Mouse (Mus musculus) forebrain, embryonic 10.5 days (tissue): ENCODE measurements around the gene Ift81. TPM values are rescaled to one million over a fixed set of nuclear protein-coding genes. Genes with fewer than 3 reads are reported as not detected.

Experiments
- DNase-seq: peaks from one replicate; pipeline ENCODE4 v3.0.0-alpha.2; 2017; ENCODE audit warnings: low spot score; ENCODE audit errors: extremely low spot score
- H3K27ac ChIP-seq: fragments of 300-500 bp; sonication (generic); 2 replicates; pipeline ENCODE4 v1.5.1; 2016; ENCODE audit warnings: mild to moderate bottlenecking
- H3K27me3 ChIP-seq: fragments of 300-500 bp; sonication (generic); 2 replicates; pipeline ENCODE4 v1.6.1; 2016; ENCODE audit warnings: mild to moderate bottlenecking; ENCODE audit not compliant: poor library complexity, severe bottlenecking
- H3K36me3 ChIP-seq: fragments of 300-500 bp; sonication (generic); replicated peaks from 2 replicates; pipeline ENCODE4 v1.6.1; 2016; ENCODE audit warnings: mild to moderate bottlenecking, moderate library complexity
- H3K4me1 ChIP-seq: fragments of 300-500 bp; sonication (generic); 2 replicates; pipeline ENCODE4 v1.6.1; 2016
- H3K4me3 ChIP-seq: fragments of 300-500 bp; sonication (generic); 2 replicates; pipeline ENCODE4 v1.5.1; 2016; ENCODE audit warnings: mild to moderate bottlenecking, moderate library complexity
- H3K9me3 ChIP-seq: fragments of 300-500 bp; sonication (generic); 2 replicates; pipeline ENCODE4 v1.6.1; 2016; ENCODE audit warnings: mild to moderate bottlenecking, moderate library complexity
- WGBS: fragments of 180-500 bp; shearing (Covaris S2); methylation state at CpG from one replicate; pipeline ENCODE4 v1.1.7; 2016; 5-methylcytosine and 5-hydroxymethylcytosine counted together
- polyA plus RNA-seq: library from polyadenylated mRNA; unstranded; fragments of >200 nt; fragmentation: Nextera tagmentation; extraction: Ambion mirVana; gene quantifications from 2 replicates; pipeline ENCODE4 v1.2.1, GENCODE M21; 2016

Ift81 gene
- polyA plus RNA-seq, 1 experiment from 2014 or later = 45.8 TPM

- H3K4me3 ChIP-seq = no peak overlapping the region
- H3K27me3 ChIP-seq = no peaks in the 10 kb centered on the region
- H3K4me1 ChIP-seq = peaks cover 21% of the 10 kb centered on the region
- H3K9me3 ChIP-seq = no peaks in the 10 kb centered on the region
- peak overlapping the region; percentile 82 for H3K27ac ChIP-seq
- DNase-seq = no peak
- no peaks in the 10 kb centered on the region for H3K36me3 ChIP-seq
- WGBS = 90% methylated on average over 5 of the region's 5 CpGs
Observed at GRCm38 (mm10) chr5:122622526-122622925, 8.2 kb upstream of the Ift81 start.

GRCm38 (mm10) chr5:122621376-122621886, 7.1 kb upstream of the Ift81 start:
- no peak overlapping the region for H3K4me3 ChIP-seq
- DNase-seq = peak; percentile 54
- no peaks in the 10 kb centered on the region for H3K27me3 ChIP-seq
- WGBS = 24% methylated on average over 7 of the region's 7 CpGs
- H3K9me3 ChIP-seq = no peaks in the 10 kb centered on the region
- peak overlapping the region; percentile 82 for H3K27ac ChIP-seq
- no peaks in the 10 kb centered on the region for H3K36me3 ChIP-seq
- peaks cover 19% of the 10 kb centered on the region for H3K4me1 ChIP-seq

- Histone ChIP-seq H3K4me3 (no peak overlapping the region), H3K4me1 (peaks cover 21% of the 10 kb centered on the region), H3K9me3 (no peaks in the 10 kb centered on the region), H3K27ac (peak overlapping the region; percentile 82; the same call in 1 of the 2 replicates), H3K27me3 (no peaks in the 10 kb centered on the region), H3K36me3 (no peaks in the 10 kb centered on the region)
- DNase-seq = no peak
- 87% methylated on average over 9 of the region's 9 CpGs for WGBS
Observed at GRCm38 (mm10) chr5:122619686-122620296, 5.5 kb upstream of the Ift81 start.

- peaks cover 33% of the 10 kb centered on the region for H3K4me1 ChIP-seq
- no peaks in the 10 kb centered on the region for H3K27me3 ChIP-seq
- no peak overlapping the region for H3K27ac ChIP-seq
- H3K9me3 ChIP-seq = no peaks in the 10 kb centered on the region
- no peak for DNase-seq
- no peaks in the 10 kb centered on the region for H3K36me3 ChIP-seq
- 81% methylated on average over 5 of the region's 5 CpGs for WGBS
- H3K4me3 ChIP-seq = no peak overlapping the region
Observed at GRCm38 (mm10) chr5:122617718-122618117, 3.4 kb upstream of the Ift81 start.

DNA sequence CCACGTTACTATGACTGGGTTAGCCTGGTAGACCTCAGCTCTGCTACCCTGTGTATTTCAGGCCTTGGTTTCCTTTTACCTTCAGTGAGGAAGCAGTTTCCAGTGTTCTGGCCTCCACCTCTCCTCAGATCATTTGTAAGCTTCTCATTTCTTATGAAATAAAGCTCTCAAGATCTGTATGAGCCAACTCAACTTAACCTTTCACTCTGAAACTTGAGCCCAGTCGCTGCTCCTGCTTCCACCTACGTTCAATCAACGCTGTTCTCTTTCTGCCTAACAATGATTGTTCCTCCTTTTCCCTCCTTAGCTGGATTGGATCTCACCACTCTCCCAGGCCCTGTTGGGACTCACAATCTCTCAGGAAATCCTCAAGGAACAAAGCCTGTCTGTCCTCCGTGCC, 2.7 kb downstream of the Ift81 start:
- 65% methylated on average over 5 of the region's 5 CpGs for WGBS
- H3K36me3 ChIP-seq = peaks cover 41% of the 10 kb centered on the region
- H3K4me1 ChIP-seq = peaks cover 29% of the 10 kb centered on the region
- no peak for DNase-seq
- 0 out of 2 replicates have a peak overlapping the region, but pooled peaks have one; percentile 51 for H3K27ac ChIP-seq
- no peak overlapping the region for H3K4me3 ChIP-seq
- no peaks in the 10 kb centered on the region for H3K27me3 ChIP-seq
- H3K9me3 ChIP-seq = no peaks in the 10 kb centered on the region

GRCm38 (mm10) chr5:122604894-122605293, 9.4 kb downstream of the Ift81 start:
- WGBS = 89% methylated on average over 2 of the region's 2 CpGs
- Histone ChIP-seq H3K4me3 (no peak overlapping the region), H3K36me3 (peaks cover 97% of the 10 kb centered on the region), H3K27ac (no peak overlapping the region), H3K4me1 (no peaks in the 10 kb centered on the region), H3K27me3 (no peaks in the 10 kb centered on the region), H3K9me3 (no peaks in the 10 kb centered on the region)
- no peak for DNase-seq

DNA sequence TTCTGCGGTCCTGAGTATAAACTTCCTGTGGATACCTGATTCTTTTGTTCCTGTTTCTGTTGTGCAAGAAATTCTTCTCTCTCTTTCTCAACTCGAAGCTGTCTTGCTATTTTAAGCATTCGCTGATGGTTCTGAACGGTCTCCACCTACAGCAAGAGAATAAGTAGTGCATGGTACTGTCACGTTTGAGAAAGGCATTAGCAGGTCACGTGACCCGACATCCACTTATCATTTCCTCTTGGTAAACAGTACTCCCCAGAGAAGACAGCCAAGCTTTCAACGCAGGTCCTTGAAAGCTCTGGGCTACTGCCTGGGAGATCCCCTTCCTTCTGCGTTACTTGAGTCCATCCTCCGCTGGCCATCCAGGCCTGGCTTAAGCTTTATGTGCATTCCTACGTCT, 12.1 kb downstream of the Ift81 start:
- Histone ChIP-seq H3K27me3 (no peaks in the 10 kb centered on the region), H3K4me3 (no peak overlapping the region), H3K27ac (no peak overlapping the region), H3K4me1 (no peaks in the 10 kb centered on the region), H3K9me3 (peaks cover 4% of the 10 kb centered on the region), H3K36me3 (peaks cover 97% of the 10 kb centered on the region)
- DNase-seq = no peak
- 83% methylated on average over 11 of the region's 11 CpGs for WGBS

- H3K4me3 ChIP-seq = no peak overlapping the region
- H3K36me3 ChIP-seq = peaks cover 91% of the 10 kb centered on the region
- peaks cover 4% of the 10 kb centered on the region for H3K9me3 ChIP-seq
- no peak for DNase-seq
- H3K27ac ChIP-seq = no peak overlapping the region
- 93% methylated on average over 4 of the region's 4 CpGs for WGBS
- no peaks in the 10 kb centered on the region for H3K27me3 ChIP-seq
- H3K4me1 ChIP-seq = no peaks in the 10 kb centered on the region
Observed at GRCm38 (mm10) chr5:122595470-122595869, 18.8 kb downstream of the Ift81 start.

DNA sequence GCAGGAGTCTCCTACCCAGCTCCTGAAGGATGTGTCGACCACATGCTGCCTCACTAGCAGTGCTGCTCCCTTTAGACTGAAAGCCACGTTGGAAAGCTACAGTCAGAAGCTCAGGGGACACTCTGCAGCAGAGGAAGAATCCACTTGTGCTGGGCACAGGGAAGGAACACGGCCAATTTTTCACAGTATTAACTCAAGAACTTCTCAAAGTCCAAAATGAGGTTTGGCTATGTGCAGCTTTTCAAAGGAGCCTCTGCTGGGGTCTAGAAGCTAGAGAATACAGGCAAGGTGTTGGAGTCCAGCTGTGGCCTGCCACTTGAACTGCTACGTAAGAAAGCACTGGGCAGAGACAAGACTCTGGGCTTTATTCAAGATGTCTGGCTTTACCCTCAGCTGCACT, 24.4 kb downstream of the Ift81 start:
- Histone ChIP-seq H3K4me1 (no peaks in the 10 kb centered on the region), H3K27me3 (no peaks in the 10 kb centered on the region), H3K9me3 (no peaks in the 10 kb centered on the region), H3K27ac (no peak overlapping the region), H3K36me3 (peaks cover 73% of the 10 kb centered on the region), H3K4me3 (no peak overlapping the region)
- 88% methylated on average over 4 of the region's 4 CpGs for WGBS
- no peak for DNase-seq

- Histone ChIP-seq H3K36me3 (peaks cover 57% of the 10 kb centered on the region), H3K27ac (no peak overlapping the region), H3K27me3 (no peaks in the 10 kb centered on the region), H3K4me1 (no peaks in the 10 kb centered on the region), H3K4me3 (no peak overlapping the region), H3K9me3 (peaks cover 4% of the 10 kb centered on the region; the same call in 1 of the 2 replicates)
- DNase-seq = no peak
- 89% methylated on average over 9 of the region's 9 CpGs for WGBS
Observed at GRCm38 (mm10) chr5:122585546-122585945, 28.8 kb downstream of the Ift81 start.

DNA sequence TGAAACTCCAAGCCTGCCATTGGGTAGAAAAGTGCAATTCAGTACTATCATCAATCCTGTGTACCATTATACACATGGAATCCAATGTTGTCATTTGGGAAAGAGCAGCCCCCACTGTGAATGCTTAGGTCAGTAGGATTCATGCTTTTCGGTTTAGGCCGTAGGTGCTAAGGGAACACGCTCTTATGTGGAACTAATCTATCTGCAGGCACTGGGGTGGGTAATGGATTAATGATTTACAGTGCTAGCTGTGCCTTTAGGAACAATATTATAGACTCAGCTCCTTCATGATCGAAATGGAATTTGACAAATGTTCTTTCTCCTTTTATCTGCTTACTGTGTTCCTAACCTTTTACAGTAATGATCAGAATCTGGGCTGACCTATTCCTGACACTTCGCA, 30.2 kb downstream of the Ift81 start:
- DNase-seq = no peak
- H3K27me3 ChIP-seq = no peaks in the 10 kb centered on the region
- H3K4me1 ChIP-seq = no peaks in the 10 kb centered on the region
- peaks cover 14% of the 10 kb centered on the region; the same call in 1 of the 2 replicates for H3K9me3 ChIP-seq
- no peak overlapping the region for H3K27ac ChIP-seq
- 93% methylated on average over 5 of the region's 5 CpGs for WGBS
- H3K36me3 ChIP-seq = peaks cover 57% of the 10 kb centered on the region
- H3K4me3 ChIP-seq = no peak overlapping the region

DNA sequence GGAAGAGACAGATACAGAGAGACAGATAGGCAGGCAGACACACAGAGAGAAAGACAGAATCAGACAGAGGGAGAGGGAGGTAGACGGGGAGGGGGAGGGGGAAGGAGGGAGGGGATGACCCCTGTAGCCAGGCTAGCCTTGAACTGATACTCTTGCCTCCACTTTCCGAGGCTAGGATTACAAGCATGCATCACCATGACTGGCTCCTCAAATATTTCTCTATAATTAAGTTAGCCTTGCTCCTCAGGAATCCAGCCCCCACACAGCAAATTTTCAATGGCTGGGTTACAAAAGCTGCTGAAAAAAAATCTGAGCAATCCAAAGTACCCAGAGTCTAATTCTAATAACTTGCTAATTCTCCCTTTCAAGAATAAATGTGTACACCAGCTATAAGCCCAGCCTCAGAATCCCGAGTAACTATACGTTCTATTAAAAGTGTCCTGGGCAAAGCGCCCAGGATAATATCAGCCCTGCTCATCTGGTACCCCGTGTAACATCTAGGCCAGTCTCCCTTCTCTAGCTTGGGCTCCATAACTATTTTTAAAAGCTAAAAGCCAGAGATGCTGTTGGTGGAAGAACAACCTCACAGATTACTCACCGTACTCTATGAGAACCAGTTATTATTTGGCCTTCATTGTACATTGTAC, 37.5 kb downstream of the Ift81 start:
- no peak for DNase-seq
- no peaks in the 10 kb centered on the region; the same call in 1 of the 2 replicates for H3K4me1 ChIP-seq
- H3K27ac ChIP-seq = no peak overlapping the region; the same call in 1 of the 2 replicates
- 74% methylated on average over 7 of the region's 7 CpGs for WGBS
- H3K4me3 ChIP-seq = no peak overlapping the region
- H3K27me3 ChIP-seq = no peaks in the 10 kb centered on the region
- H3K9me3 ChIP-seq = peaks cover 14% of the 10 kb centered on the region; the same call in 1 of the 2 replicates
- H3K36me3 ChIP-seq = peaks cover 62% of the 10 kb centered on the region

- Histone ChIP-seq H3K27me3 (no peaks in the 10 kb centered on the region), H3K4me3 (no peak overlapping the region), H3K36me3 (peaks cover 56% of the 10 kb centered on the region), H3K9me3 (no peaks in the 10 kb centered on the region), H3K4me1 (no peaks in the 10 kb centered on the region; the same call in 1 of the 2 replicates), H3K27ac (no peak overlapping the region)
- DNase-seq = no peak
- WGBS = 92% methylated on average over 5 of the region's 5 CpGs
Observed at GRCm38 (mm10) chr5:122572001-122572400, 42.3 kb downstream of the Ift81 start.
